Mouse (Mus musculus): ENCODE data around the gene Ica1.

Ica1 gene

GRCm38 (mm10) chr6:8644703-8645102, 133.6 kb downstream of the Ica1 start:
- DNase-seq (ENCODE audit: low spot score) = no peak

- DNase-seq (ENCODE audit: low spot score) = no peak
Measured at GRCm38 (mm10) chr6:8640863-8641262, 137.4 kb downstream of the Ica1 start.

- no peak for DNase-seq (ENCODE audit: low spot score)
Measured at GRCm38 (mm10) chr6:8639526-8639925, 138.8 kb downstream of the Ica1 start.

- DNase-seq (ENCODE audit: low spot score) = no peak
Measured at GRCm38 (mm10) chr6:8638899-8639298, 139.4 kb downstream of the Ica1 start.

GRCm38 (mm10) chr6:8638122-8638521, 140.2 kb downstream of the Ica1 start:
- DNase-seq (ENCODE audit: low spot score) = no peak

GRCm38 (mm10) chr6:8632701-8633100, 145.6 kb downstream of the Ica1 start:
- no peak for DNase-seq (ENCODE audit: low spot score)

- no peak for DNase-seq (ENCODE audit: low spot score)
Measured at GRCm38 (mm10) chr6:8631986-8632632, 146.2 kb downstream of the Ica1 start.

- DNase-seq (ENCODE audit: low spot score) = peak; percentile 10
Measured at GRCm38 (mm10) chr6:8631362-8631761, 146.9 kb downstream of the Ica1 start.

GRCm38 (mm10) chr6:8630531-8630930, 147.8 kb downstream of the Ica1 start:
- no peak for DNase-seq (ENCODE audit: low spot score)

- peak; percentile 8 for DNase-seq (ENCODE audit: low spot score)
Measured at GRCm38 (mm10) chr6:8628715-8629267, 149.5 kb downstream of the Ica1 start.

GRCm38 (mm10) chr6:8628226-8628625, 150.1 kb downstream of the Ica1 start:
- no peak for DNase-seq (ENCODE audit: low spot score)

- no peak for DNase-seq (ENCODE audit: low spot score)
Measured at GRCm38 (mm10) chr6:8623045-8623444, 155.2 kb downstream of the Ica1 start.

GRCm38 (mm10) chr6:8619582-8620350, 158.5 kb downstream of the Ica1 start:
- DNase-seq (ENCODE audit: low spot score) = no peak

- DNase-seq (ENCODE audit: low spot score) = no peak
Measured at GRCm38 (mm10) chr6:8617369-8617768, 160.9 kb downstream of the Ica1 start.

GRCm38 (mm10) chr6:8591665-8592064, 186.6 kb downstream of the Ica1 start:
- DNase-seq (ENCODE audit: low spot score) = no peak

GRCm38 (mm10) chr6:8583892-8584291, 194.4 kb downstream of the Ica1 start:
- DNase-seq (ENCODE audit: low spot score) = no peak

- no peak for DNase-seq (ENCODE audit: low spot score)
Measured at GRCm38 (mm10) chr6:8582377-8582776, 195.9 kb downstream of the Ica1 start.
